Mouse (Mus musculus) kidney, embryonic 16.5 days (tissue): ENCODE data around the gene Cdc42ep2. TPM values are rescaled to one million over a fixed set of nuclear protein-coding genes. Genes with fewer than 3 reads are reported as not detected.

Experiments used
- ATAC-seq: fragments of 200-750 bp; cut with Nextera tagmentation; 2 replicates; pipeline ENCODE4 v1.8.0; 2017; ENCODE audit warnings: moderate TSS enrichment; ENCODE audit not compliant: low FRiP score, low TSS enrichment
- H3K27ac ChIP-seq: fragments of 300-500 bp; sonication (generic); 2 replicates; pipeline ENCODE4 v1.5.1; 2014; ENCODE audit warnings: low read length
- H3K27me3 ChIP-seq: fragments of 300-500 bp; sonication (generic); 2 replicates; pipeline ENCODE4 v1.6.1; 2014; ENCODE audit warnings: low read length, control low read depth, mixed read lengths; ENCODE audit not compliant: insufficient read depth
- H3K36me3 ChIP-seq: fragments of 300-500 bp; sonication (generic); 2 replicates; pipeline ENCODE4 v1.6.1; 2014; ENCODE audit warnings: low read length, control low read depth, mixed read lengths; ENCODE audit not compliant: insufficient read depth
- H3K4me1 ChIP-seq: fragments of 300-500 bp; sonication (generic); 2 replicates; pipeline ENCODE4 v1.6.1; 2014; ENCODE audit warnings: low read length, control low read depth, mixed read lengths; ENCODE audit not compliant: insufficient read depth
- H3K4me2 ChIP-seq: fragments of 300-500 bp; sonication (generic); replicated peaks from 2 replicates; pipeline ENCODE4 v1.6.1; 2014; ENCODE audit warnings: low read depth, low read length
- H3K4me3 ChIP-seq: fragments of 300-500 bp; sonication (generic); 2 replicates; pipeline ENCODE4 v1.5.1; 2014; ENCODE audit warnings: mild to moderate bottlenecking, low read length
- H3K9ac ChIP-seq: fragments of 300-500 bp; sonication (generic); replicated peaks from 2 replicates; pipeline ENCODE4 v1.6.1; 2014; ENCODE audit warnings: low read length
- H3K9me3 ChIP-seq: fragments of 300-500 bp; sonication (generic); 2 replicates; pipeline ENCODE4 v1.6.1; 2016; ENCODE audit warnings: low read length, control low read depth
- WGBS: fragments of 180-500 bp; shearing (Covaris S2); extraction: QIAGEN DNeasy Blood & Tissue Kit; methylation state at CpG from one replicate; pipeline ENCODE4 v1.1.7; 2014; 5-methylcytosine and 5-hydroxymethylcytosine counted together
- polyA plus RNA-seq: library from polyadenylated mRNA; unstranded; fragments of >200 nt; fragmentation: Nextera tagmentation; extraction: Ambion mirVana; gene quantifications from 2 replicates; pipeline ENCODE4 v1.2.1, GENCODE M21; 2015

The Cdc42ep2 gene
- polyA plus RNA-seq, 1 experiment from 2014 or later: 16.5 TPM

DNA sequence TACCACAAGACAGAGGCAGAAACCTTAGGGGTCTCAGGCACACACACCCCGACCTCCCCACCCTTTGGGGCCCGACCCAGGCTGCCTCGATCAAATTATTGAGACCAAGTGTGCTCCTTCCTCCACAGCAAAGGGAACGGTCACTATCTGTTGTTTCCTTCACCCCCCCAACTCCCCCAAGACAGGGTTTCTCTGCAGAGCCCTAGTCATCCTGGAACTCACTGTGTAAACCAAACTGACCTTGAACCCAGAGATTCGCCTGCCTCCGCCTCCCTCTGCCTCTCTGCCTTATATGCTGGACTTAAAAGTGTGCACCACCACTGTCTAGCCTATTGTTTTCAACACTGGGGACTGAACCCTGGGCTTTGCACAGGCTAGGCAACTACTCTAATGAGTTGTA is 52.9 kb downstream of the Cdc42ep2 start:
- Histone ChIP-seq H3K27ac (peak overlapping the region; percentile 82), H3K9me3 (no peaks in the 10 kb centered on the region), H3K27me3 (no peaks in the 10 kb centered on the region), H3K4me1 (peaks cover 40% of the 10 kb centered on the region), H3K36me3 (peaks cover 24% of the 10 kb centered on the region), H3K4me3 (no peak overlapping the region), H3K4me2 (peak overlapping the region; percentile 38), H3K9ac (peak overlapping the region; percentile 62; the same call in 1 of the 2 replicates)
- ATAC-seq: peak; percentile 1; the same call in 1 of the 2 replicates
- WGBS: 32% methylated on average over 6 of the region's 6 CpGs

DNA sequence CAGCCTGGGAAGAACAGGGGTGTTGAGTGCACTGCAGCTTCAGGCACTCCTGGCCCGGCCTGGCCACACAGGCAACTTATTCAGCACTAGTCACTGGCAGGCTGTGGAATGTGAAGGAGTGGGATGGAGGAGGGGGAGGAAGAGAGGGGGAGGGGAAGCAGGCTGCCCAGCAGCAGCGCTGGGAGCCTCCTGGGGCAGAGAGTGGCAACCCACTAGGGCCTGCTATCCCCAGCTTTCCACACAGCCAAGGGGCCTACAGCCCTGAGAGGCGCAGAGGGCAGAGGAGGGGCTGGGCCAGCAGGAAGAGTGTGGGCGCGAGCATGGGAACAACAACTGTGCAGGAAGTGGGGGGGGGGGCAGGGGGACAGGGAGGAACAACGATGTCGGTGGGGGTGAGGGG is 53.3 kb downstream of the Cdc42ep2 start:
- Histone ChIP-seq H3K27me3 (no peaks in the 10 kb centered on the region), H3K4me1 (peaks cover 40% of the 10 kb centered on the region), H3K36me3 (peaks cover 24% of the 10 kb centered on the region), H3K4me3 (no peak overlapping the region), H3K27ac (peak overlapping the region; percentile 82), H3K9ac (peak overlapping the region; percentile 62), H3K4me2 (peak overlapping the region; percentile 38), H3K9me3 (no peaks in the 10 kb centered on the region)
- peak; percentile 75 for ATAC-seq
- 4% methylated on average over 7 of the region's 7 CpGs for WGBS

DNA sequence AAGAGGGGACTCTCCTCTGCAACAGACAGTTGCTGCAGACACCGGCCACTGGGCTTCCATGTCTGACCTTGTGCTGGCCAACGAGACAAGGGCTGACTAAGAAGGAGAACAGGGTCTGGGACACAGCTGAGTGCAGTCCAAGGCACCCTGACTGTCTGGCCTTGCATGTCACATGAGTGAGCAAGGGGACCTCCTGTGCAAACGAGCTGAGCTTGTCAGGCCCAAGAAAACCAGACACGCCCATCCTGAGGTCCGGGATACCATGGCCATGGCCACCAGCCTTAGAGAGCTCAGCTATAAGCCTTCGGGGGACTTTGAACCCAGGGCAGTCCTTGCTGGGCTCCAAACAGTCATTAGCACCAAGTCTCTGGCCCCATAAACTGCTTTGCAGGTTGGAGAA is 56.5 kb downstream of the Cdc42ep2 start:
- Histone ChIP-seq H3K4me3 (no peak overlapping the region), H3K27me3 (no peaks in the 10 kb centered on the region), H3K36me3 (peaks cover 54% of the 10 kb centered on the region), H3K9me3 (no peaks in the 10 kb centered on the region), H3K4me1 (peaks cover 20% of the 10 kb centered on the region), H3K4me2 (no peak overlapping the region), H3K27ac (no peak overlapping the region), H3K9ac (no peak overlapping the region)
- no peak for ATAC-seq
- WGBS: 79% methylated on average over 6 of the region's 6 CpGs

Other genes starting within 250 kb of the Cdc42ep2 start
- gene Map3k11, start 236.1 kb downstream of the Cdc42ep2 start, polyA plus RNA-seq: 41.5 and 43.8 TPM in 2 replicates
- 27.0 and 28.1 TPM in 2 replicates for gene Pcnx3, start 235.9 kb downstream of the Cdc42ep2 start, polyA plus RNA-seq
- gene Kcnk7, start 220.4 kb downstream of the Cdc42ep2 start, polyA plus RNA-seq: 0.15 and 0.23 TPM in 2 replicates
- 19.5 and 25.0 TPM in 2 replicates for gene Ehbp1l1, start 198.5 kb downstream of the Cdc42ep2 start, polyA plus RNA-seq
- 93.4 and 97.9 TPM in 2 replicates for gene Fam89b, start 195.2 kb downstream of the Cdc42ep2 start, polyA plus RNA-seq
- 18.1 and 21.5 TPM in 2 replicates for gene Ltbp3, start 183.9 kb downstream of the Cdc42ep2 start, polyA plus RNA-seq
- gene Scyl1, start 153.4 kb downstream of the Cdc42ep2 start, polyA plus RNA-seq: 82.9 and 85.3 TPM in 2 replicates
- gene Frmd8, start 49.5 kb downstream of the Cdc42ep2 start, polyA plus RNA-seq: 50.6 and 52.9 TPM in 2 replicates
- gene Slc25a45, start 47.0 kb downstream of the Cdc42ep2 start, polyA plus RNA-seq: 14.8 and 15.7 TPM in 2 replicates
- 3.7 and 4.4 TPM in 2 replicates for gene Tigd3, start 30.7 kb downstream of the Cdc42ep2 start, polyA plus RNA-seq
- 185 and 188 TPM in 2 replicates for gene Dpf2, start 11.8 kb downstream of the Cdc42ep2 start, polyA plus RNA-seq
- gene Pola2, start 39.4 kb upstream of the Cdc42ep2 start, polyA plus RNA-seq: 77.7 and 82.1 TPM in 2 replicates
- gene Slc22a20, start 61.3 kb upstream of the Cdc42ep2 start, polyA plus RNA-seq: not detected in 2 replicates
- gene Capn1, start 91.1 kb upstream of the Cdc42ep2 start, polyA plus RNA-seq: 11.1 and 11.9 TPM in 2 replicates
- 33.1 and 39.0 TPM in 2 replicates for gene Syvn1, start 121.8 kb upstream of the Cdc42ep2 start, polyA plus RNA-seq
- gene Mrpl49, start 133.0 kb upstream of the Cdc42ep2 start, polyA plus RNA-seq: 83.2 and 87.2 TPM in 2 replicates
- gene Fau, start 133.0 kb upstream of the Cdc42ep2 start, polyA plus RNA-seq: 644 and 690 TPM in 2 replicates
- gene Znhit2, start 136.4 kb upstream of the Cdc42ep2 start, polyA plus RNA-seq: 35.4 and 37.7 TPM in 2 replicates
- 22.8 and 28.6 TPM in 2 replicates for gene Tm7sf2, start 143.6 kb upstream of the Cdc42ep2 start, polyA plus RNA-seq
- gene Vps51, start 152.4 kb upstream of the Cdc42ep2 start, polyA plus RNA-seq: 85.7 and 90.6 TPM in 2 replicates
- gene Tmem262, start 155.2 kb upstream of the Cdc42ep2 start, polyA plus RNA-seq: not detected in 2 replicates
- 1.0 and 2.5 TPM in 2 replicates for gene Gm28374, start 157.4 kb upstream of the Cdc42ep2 start, polyA plus RNA-seq
- 77.1 and 78.9 TPM in 2 replicates for gene Zfpl1, start 160.1 kb upstream of the Cdc42ep2 start, polyA plus RNA-seq
- gene Cdca5, start 160.2 kb upstream of the Cdc42ep2 start, polyA plus RNA-seq: 43.6 and 45.2 TPM in 2 replicates
- 0.28 and 0.35 TPM in 2 replicates for gene AC131692.1, start 169.6 kb upstream of the Cdc42ep2 start, polyA plus RNA-seq
- gene Naaladl1, start 181.0 kb upstream of the Cdc42ep2 start, polyA plus RNA-seq: 0.40 and 0.47 TPM in 2 replicates
- 42.3 and 43.7 TPM in 2 replicates for gene Sac3d1, start 193.8 kb upstream of the Cdc42ep2 start, polyA plus RNA-seq
- gene Snx15, start 203.5 kb upstream of the Cdc42ep2 start, polyA plus RNA-seq: 33.3 and 36.2 TPM in 2 replicates
- 0.47 and 0.84 TPM in 2 replicates for gene Batf2, start 216.2 kb upstream of the Cdc42ep2 start, polyA plus RNA-seq
- gene Arl2, start 216.7 kb upstream of the Cdc42ep2 start, polyA plus RNA-seq: 111 and 113 TPM in 2 replicates